Mouse (Mus musculus): ENCODE measurements around the gene Ciao2a.
A peak's percentile ranks its signal among the peaks of the same experiment; 100 is the strongest.

Gene Ciao2a

GRCm38 (mm10) chr9:66126456-66127192 lies at the start of gene Ciao2a, which contains the start of gene Snx1:
Gene Ciao2a, plus strand, starts transcription at chr9:66126611.
Gene Snx1, minus strand, starts transcription at chr9:66126587.
- DNase-seq (ENCODE audit: low spot score): peak; percentile 94

GRCm38 (mm10) chr9:66078072-66078471 lies 48.3 kb upstream of the Ciao2a start:
- DNase-seq (ENCODE audit: low spot score): no peak

- no peak for DNase-seq (ENCODE audit: low spot score)
Measured at GRCm38 (mm10) chr9:66078493-66078892, 47.9 kb upstream of the Ciao2a start.

GRCm38 (mm10) chr9:66080804-66081459 lies 45.5 kb upstream of the Ciao2a start:
- no peak for DNase-seq (ENCODE audit: low spot score)

GRCm38 (mm10) chr9:66081999-66082398 lies 44.4 kb upstream of the Ciao2a start:
- DNase-seq (ENCODE audit: low spot score): no peak

GRCm38 (mm10) chr9:66084171-66084570 lies 42.2 kb upstream of the Ciao2a start:
- no peak for DNase-seq (ENCODE audit: low spot score)

- DNase-seq (ENCODE audit: low spot score): no peak
Measured at GRCm38 (mm10) chr9:66087062-66087461, 39.3 kb upstream of the Ciao2a start.

- no peak for DNase-seq (ENCODE audit: low spot score)
Measured at GRCm38 (mm10) chr9:66088411-66088810, 38.0 kb upstream of the Ciao2a start.

- DNase-seq (ENCODE audit: low spot score): no peak
Measured at GRCm38 (mm10) chr9:66090593-66091244, 35.7 kb upstream of the Ciao2a start.

- no peak for DNase-seq (ENCODE audit: low spot score)
Measured at GRCm38 (mm10) chr9:66091327-66092231, 34.8 kb upstream of the Ciao2a start.

- no peak for DNase-seq (ENCODE audit: low spot score)
Measured at GRCm38 (mm10) chr9:66092664-66093063, 33.7 kb upstream of the Ciao2a start.

- no peak for DNase-seq (ENCODE audit: low spot score)
Measured at GRCm38 (mm10) chr9:66101577-66101976, 24.8 kb upstream of the Ciao2a start.

- no peak for DNase-seq (ENCODE audit: low spot score)
Measured at GRCm38 (mm10) chr9:66102668-66103067, 23.7 kb upstream of the Ciao2a start.

- no peak for DNase-seq (ENCODE audit: low spot score)
Measured at GRCm38 (mm10) chr9:66104601-66105000, 21.8 kb upstream of the Ciao2a start.

GRCm38 (mm10) chr9:66105168-66105567 lies 21.2 kb upstream of the Ciao2a start:
- no peak for DNase-seq (ENCODE audit: low spot score)

GRCm38 (mm10) chr9:66109574-66109973 lies 16.8 kb upstream of the Ciao2a start:
- no peak for DNase-seq (ENCODE audit: low spot score)

GRCm38 (mm10) chr9:66110126-66110525 lies 16.3 kb upstream of the Ciao2a start:
- no peak for DNase-seq (ENCODE audit: low spot score)

GRCm38 (mm10) chr9:66110611-66111379 lies 15.6 kb upstream of the Ciao2a start:
- DNase-seq (ENCODE audit: low spot score): no peak

GRCm38 (mm10) chr9:66114341-66114740 lies 12.1 kb upstream of the Ciao2a start:
- DNase-seq (ENCODE audit: low spot score): no peak

- DNase-seq (ENCODE audit: low spot score): no peak
Measured at GRCm38 (mm10) chr9:66116890-66117289, 9.5 kb upstream of the Ciao2a start.

GRCm38 (mm10) chr9:66119498-66119897 lies 6.9 kb upstream of the Ciao2a start:
- DNase-seq (ENCODE audit: low spot score): no peak
